14 mouse cellular contexts compared by ENCODE assay signal in genomic region chr14:55714893-55715292, GRCm38 (mm10). TPM values are rescaled to one million over a fixed set of nuclear protein-coding genes. Genes with fewer than 3 reads are reported as not detected.
A peak's percentile ranks its signal among the peaks of the same experiment; 100 is the strongest.
DNase-seq lines count a peak whose midpoint lies in the region; ATAC-seq and TF ChIP-seq lines count a peak whose summit lies in the region.
"Had no signal": no experiment of that assay in that cellular context is flagged by ENCODE, and none has a peak within 500 bp of the region (broad histone marks: within the 10 kb centered on the region; RNA-seq: fewer than 3 reads in every experiment).

No protein-coding gene starts in this region.

- H3K4me2 ChIP-seq in embryonic facial prominence, embryonic 11.5 days (ENCODE audit: low read depth, low read length), result no peak overlapping the region
- H3K4me2 ChIP-seq in liver, postnatal 0 days (ENCODE audit: low read depth, low read length), result no peak overlapping the region
- H3K4me2 ChIP-seq in lung, postnatal 0 days (replicated peaks; ENCODE audit: low read depth, low read length), result no peak overlapping the region
- H3K4me2 ChIP-seq: heart, embryonic 12.5 days; hindbrain, embryonic 15.5 days; liver, embryonic 12.5 days; midbrain, embryonic 13.5 days; neural tube, embryonic 12.5 days had no signal

- no peaks in the 10 kb centered on the region for H3K9me3 ChIP-seq in embryonic facial prominence, embryonic 11.5 days (replicated peaks; ENCODE audit: control insufficient read depth, low read length)
- no peaks in the 10 kb centered on the region for H3K9me3 ChIP-seq in embryonic facial prominence, embryonic 10.5 days
- H3K9me3 ChIP-seq in liver, postnatal 0 days (ENCODE audit: low read length), result no peaks in the 10 kb centered on the region
- no peaks in the 10 kb centered on the region for H3K9me3 ChIP-seq in lung, postnatal 0 days (ENCODE audit: low read length)
- H3K9me3 ChIP-seq: heart, embryonic 12.5 days; hindbrain, embryonic 15.5 days; liver, embryonic 12.5 days; midbrain, embryonic 13.5 days; neural tube, embryonic 12.5 days had no signal

- no peak for ATAC-seq in embryonic facial prominence, embryonic 11.5 days (replicated peaks; ENCODE audit: insufficient number of reproducible peaks, low FRiP score, low TSS enrichment, low read depth)
- ATAC-seq in liver, postnatal 0 days, result peak; percentile 58
- peak; percentile 70 for ATAC-seq in lung, postnatal 0 days
- ATAC-seq in cerebellum, adult (ENCODE audit: insufficient number of reproducible peaks, low FRiP score, low TSS enrichment), result no peak
- ATAC-seq: liver, embryonic 12.5 days; midbrain, embryonic 13.5 days had no signal

- no peak overlapping the region for H3K27ac ChIP-seq in embryonic facial prominence, embryonic 11.5 days (replicated peaks; ENCODE audit: low read depth, low read length)
- no peak overlapping the region for H3K27ac ChIP-seq in embryonic facial prominence, embryonic 10.5 days (replicated peaks)
- H3K27ac ChIP-seq in liver, postnatal 0 days (ENCODE audit: low read depth), result no peak overlapping the region
- H3K27ac ChIP-seq in lung, postnatal 0 days (ENCODE audit: low read length), result peak overlapping the region; percentile 59
- H3K27ac ChIP-seq: hindbrain, embryonic 15.5 days; liver, embryonic 12.5 days; midbrain, embryonic 13.5 days; neural tube, embryonic 12.5 days had no signal

- peak; percentile 29 for DNase-seq in embryonic facial prominence, embryonic 11.5 days (ENCODE audit: low spot score)
- DNase-seq in embryonic facial prominence, embryonic 10.5 days (ENCODE audit: low spot score), result no peak
- DNase-seq in liver, postnatal 0 days, result no peak
- no peak for DNase-seq in liver
- DNase-seq in lung, postnatal 0 days (ENCODE audit: low spot score), result peak; percentile 91
- DNase-seq in gastrocnemius, postnatal 25 days, result no peak
- DNase-seq in layer of hippocampus, adult 11-12 months (ENCODE audit: low spot score), result no peak
- DNase-seq: cerebellum, adult 8-10 months had no signal

- no peak for TF ChIP-seq EP300 in liver, postnatal 0 days (IDR thresholded peaks at IDR 0.05; ENCODE audit: low read depth)
- TF ChIP-seq EP300 in lung, postnatal 0 days (IDR thresholded peaks at IDR 0.05), result peak; percentile 24; the same call in 1 of the 2 replicates

- peaks cover 4% of the 10 kb centered on the region for H3K27me3 ChIP-seq in embryonic facial prominence, embryonic 11.5 days (ENCODE audit: control insufficient read depth, insufficient read depth, low read length)
- peaks cover 30% of the 10 kb centered on the region for H3K27me3 ChIP-seq in embryonic facial prominence, embryonic 10.5 days (replicated peaks; ENCODE audit: low read depth, poor library complexity, severe bottlenecking)
- H3K27me3 ChIP-seq in liver, postnatal 0 days (ENCODE audit: insufficient read depth, low read length), result 0 out of 2 replicates have a peak, but pooled peaks cover 3% of the 10 kb centered on the region
- H3K27me3 ChIP-seq in lung, postnatal 0 days (replicated peaks; ENCODE audit: insufficient read depth, low read length), result no peaks in the 10 kb centered on the region

- H3K4me3 ChIP-seq in embryonic facial prominence, embryonic 11.5 days (ENCODE audit: low read depth, low read length), result no peak overlapping the region
- no peak overlapping the region for H3K4me3 ChIP-seq in embryonic facial prominence, embryonic 10.5 days
- no peak overlapping the region for H3K4me3 ChIP-seq in liver, postnatal 0 days (ENCODE audit: low read depth, low read length)
- no peak overlapping the region for H3K4me3 ChIP-seq in lung, postnatal 0 days (ENCODE audit: low read depth, low read length)
- H3K4me3 ChIP-seq: heart, embryonic 12.5 days; hindbrain, embryonic 15.5 days; liver, embryonic 12.5 days; midbrain, embryonic 13.5 days; neural tube, embryonic 12.5 days had no signal

- H3K4me1 ChIP-seq in embryonic facial prominence, embryonic 11.5 days (ENCODE audit: control insufficient read depth, insufficient read depth, low read length), result no peaks in the 10 kb centered on the region
- peaks cover 32% of the 10 kb centered on the region for H3K4me1 ChIP-seq in embryonic facial prominence, embryonic 10.5 days
- peaks cover 28% of the 10 kb centered on the region for H3K4me1 ChIP-seq in liver, postnatal 0 days (ENCODE audit: insufficient read depth)
- H3K4me1 ChIP-seq in lung, postnatal 0 days (ENCODE audit: insufficient read depth, low read depth, low read length), result peaks cover 16% of the 10 kb centered on the region; the same call in 1 of the 2 replicates
- H3K4me1 ChIP-seq: hindbrain, embryonic 15.5 days; midbrain, embryonic 13.5 days had no signal

- WGBS in embryonic facial prominence, embryonic 11.5 days, result 37% methylated on average over 6 of the region's 6 CpGs
- WGBS in embryonic facial prominence, embryonic 10.5 days, result 35% methylated on average over 6 of the region's 6 CpGs
- WGBS in liver, postnatal 0 days (ENCODE audit: insufficient replicate concordance), result 27% methylated on average over 6 of the region's 6 CpGs
- WGBS in lung, postnatal 0 days, result 27% methylated on average over 6 of the region's 6 CpGs

- no peak overlapping the region for H3K9ac ChIP-seq in embryonic facial prominence, embryonic 11.5 days (replicated peaks; ENCODE audit: low read length)
- no peak overlapping the region for H3K9ac ChIP-seq in liver, postnatal 0 days (replicated peaks)
- no peak overlapping the region for H3K9ac ChIP-seq in lung, postnatal 0 days (replicated peaks; ENCODE audit: low read depth)
- H3K9ac ChIP-seq: heart, embryonic 12.5 days; hindbrain, embryonic 15.5 days; liver, embryonic 12.5 days; midbrain, embryonic 13.5 days; neural tube, embryonic 12.5 days had no signal

- peaks cover 3% of the 10 kb centered on the region; the same call in 1 of the 2 replicates for H3K36me3 ChIP-seq in embryonic facial prominence, embryonic 11.5 days (replicated peaks; ENCODE audit: control insufficient read depth, insufficient read depth, low read depth, low read length)
- peaks cover 37% of the 10 kb centered on the region for H3K36me3 ChIP-seq in embryonic facial prominence, embryonic 10.5 days (replicated peaks)
- H3K36me3 ChIP-seq in liver, postnatal 0 days (replicated peaks; ENCODE audit: insufficient read depth, low read length), result peaks cover 15% of the 10 kb centered on the region
- H3K36me3 ChIP-seq in lung, postnatal 0 days (ENCODE audit: insufficient read depth, low read length), result 0 out of 2 replicates have a peak, but pooled peaks cover 17% of the 10 kb centered on the region

- no peak for TF ChIP-seq CTCF in liver, postnatal 0 days (IDR thresholded peaks at IDR 0.05; ENCODE audit: low read depth)
- TF ChIP-seq CTCF in lung, postnatal 0 days (IDR thresholded peaks at IDR 0.05), result no peak

RNA-seq across cellular contexts. Expression of gene Tgm1, which starts 1.2 kb away (rescaled TPM):
- 1.1 and 1.5 TPM in 2 replicates for polyA plus RNA-seq in embryonic facial prominence, embryonic 11.5 days (2014; fragmentation: Nextera tagmentation; extraction: Ambion mirVana)
- polyA plus RNA-seq in embryonic facial prominence, embryonic 10.5 days (2016; fragmentation: Nextera tagmentation; extraction: Ambion mirVana), result 0.70 and 0.90 TPM in 2 replicates
- polyA plus RNA-seq in liver, postnatal 0 days (2015; fragmentation: Nextera tagmentation; extraction: Ambion mirVana), result 3.6 and 4.7 TPM in 2 replicates
- 14.2 and 20.6 TPM in 2 replicates for polyA plus RNA-seq in lung, postnatal 0 days (2015; fragmentation: Nextera tagmentation; extraction: Ambion mirVana)
- not detected for total RNA-seq in gastrocnemius, postnatal 25 days (2021)

RNA-seq across cellular contexts. Expression of gene Rabggta, which starts 7.2 kb away (rescaled TPM):
- polyA plus RNA-seq in embryonic facial prominence, embryonic 11.5 days (2014; fragmentation: Nextera tagmentation; extraction: Ambion mirVana), result 19.9 and 21.5 TPM in 2 replicates
- 29.7 and 35.3 TPM in 2 replicates for polyA plus RNA-seq in embryonic facial prominence, embryonic 10.5 days (2016; fragmentation: Nextera tagmentation; extraction: Ambion mirVana)
- polyA plus RNA-seq in liver, postnatal 0 days (2015; fragmentation: Nextera tagmentation; extraction: Ambion mirVana), result 18.5 and 21.2 TPM in 2 replicates
- 31.4 and 32.5 TPM in 2 replicates for polyA plus RNA-seq in lung, postnatal 0 days (2015; fragmentation: Nextera tagmentation; extraction: Ambion mirVana)
- 10 to 100 TPM; 10.3 TPM for total RNA-seq in gastrocnemius, postnatal 25 days (2021)

RNA-seq across cellular contexts. Expression of gene Dhrs1, which starts 30.6 kb away (rescaled TPM):
- 75.9 and 84.8 TPM in 2 replicates for polyA plus RNA-seq in embryonic facial prominence, embryonic 11.5 days (2014; fragmentation: Nextera tagmentation; extraction: Ambion mirVana)
- 57.4 and 69.6 TPM in 2 replicates for polyA plus RNA-seq in embryonic facial prominence, embryonic 10.5 days (2016; fragmentation: Nextera tagmentation; extraction: Ambion mirVana)
- 98.6 and 103 TPM in 2 replicates for polyA plus RNA-seq in liver, postnatal 0 days (2015; fragmentation: Nextera tagmentation; extraction: Ambion mirVana)
- polyA plus RNA-seq in lung, postnatal 0 days (2015; fragmentation: Nextera tagmentation; extraction: Ambion mirVana), result 74.1 and 83.5 TPM in 2 replicates
- total RNA-seq in gastrocnemius, postnatal 25 days (2021), result 10 to 100 TPM; 29.4 to 32.7 TPM

RNA-seq across cellular contexts. Expression of gene Nop9, which starts 30.6 kb away (rescaled TPM):
- polyA plus RNA-seq in embryonic facial prominence, embryonic 11.5 days (2014; fragmentation: Nextera tagmentation; extraction: Ambion mirVana), result 53.8 and 59.4 TPM in 2 replicates
- polyA plus RNA-seq in embryonic facial prominence, embryonic 10.5 days (2016; fragmentation: Nextera tagmentation; extraction: Ambion mirVana), result 59.1 and 64.5 TPM in 2 replicates
- 13.2 and 14.5 TPM in 2 replicates for polyA plus RNA-seq in liver, postnatal 0 days (2015; fragmentation: Nextera tagmentation; extraction: Ambion mirVana)
- 16.2 and 19.5 TPM in 2 replicates for polyA plus RNA-seq in lung, postnatal 0 days (2015; fragmentation: Nextera tagmentation; extraction: Ambion mirVana)
- total RNA-seq in gastrocnemius, postnatal 25 days (2021), result 10 to 100 TPM; 11.3 to 12.0 TPM

RNA-seq across cellular contexts. Expression of gene Tinf2, which starts 33.3 kb away (rescaled TPM):
- 61.3 and 67.7 TPM in 2 replicates for polyA plus RNA-seq in embryonic facial prominence, embryonic 11.5 days (2014; fragmentation: Nextera tagmentation; extraction: Ambion mirVana)
- 65.8 and 69.2 TPM in 2 replicates for polyA plus RNA-seq in embryonic facial prominence, embryonic 10.5 days (2016; fragmentation: Nextera tagmentation; extraction: Ambion mirVana)
- 11.5 and 14.1 TPM in 2 replicates for polyA plus RNA-seq in liver, postnatal 0 days (2015; fragmentation: Nextera tagmentation; extraction: Ambion mirVana)
- polyA plus RNA-seq in lung, postnatal 0 days (2015; fragmentation: Nextera tagmentation; extraction: Ambion mirVana), result 18.8 and 19.9 TPM in 2 replicates
- total RNA-seq in gastrocnemius, postnatal 25 days (2021), result 1 to 10 TPM; 7.5 to 8.2 TPM

Comparison
In these comparisons a context has a peak if more than half of its experiments do, and no peak if none do; other contexts are left out.
1. DNase-seq: peak in embryonic facial prominence, embryonic 11.5 days (single experiment) and lung, postnatal 0 days (single experiment); none in embryonic facial prominence, embryonic 10.5 days (single experiment), liver, postnatal 0 days (single experiment), liver (single experiment), gastrocnemius, postnatal 25 days (single experiment) and layer of hippocampus, adult 11-12 months (single experiment).
2. ATAC-seq: peak in liver, postnatal 0 days (single experiment) and lung, postnatal 0 days (single experiment); none in embryonic facial prominence, embryonic 11.5 days (single experiment) and cerebellum, adult (single experiment).